ENCODE assay signal across 24 mouse cellular contexts in genomic region chr13:55391626-55392029, GRCm38 (mm10). TPM values are rescaled to one million over a fixed set of nuclear protein-coding genes. Genes with fewer than 3 reads are reported as not detected.
A peak's percentile ranks its signal among the peaks of the same experiment; 100 is the strongest.
DNase-seq lines count a peak whose midpoint lies in the region; ATAC-seq and TF ChIP-seq lines count a peak whose summit lies in the region.
"Had no signal": no experiment of that assay in that cellular context is flagged by ENCODE, and none has a peak within 500 bp of the region (broad histone marks: within the 10 kb centered on the region; RNA-seq: fewer than 3 reads in every experiment).

No protein-coding gene starts in this region.

- no peaks in the 10 kb centered on the region for H3K9me3 ChIP-seq in intestine, postnatal 0 days (ENCODE audit: control insufficient read depth)
- no peaks in the 10 kb centered on the region for H3K9me3 ChIP-seq in kidney, embryonic 15.5 days (replicated peaks)
- no peaks in the 10 kb centered on the region for H3K9me3 ChIP-seq in liver, embryonic 11.5 days (ENCODE audit: control insufficient read depth, low read length)
- H3K9me3 ChIP-seq in heart, embryonic 12.5 days (replicated peaks), result peaks cover 7% of the 10 kb centered on the region
- no peaks in the 10 kb centered on the region for H3K9me3 ChIP-seq in hindbrain, embryonic 11.5 days (ENCODE audit: control insufficient read depth, low read length)
- H3K9me3 ChIP-seq: embryonic facial prominence, embryonic 12.5 days; hindbrain, embryonic 13.5 days; stomach, embryonic 15.5 days had no signal

- H3K27me3 ChIP-seq in intestine, postnatal 0 days (replicated peaks; ENCODE audit: control insufficient read depth, insufficient read depth, low read length), result no peaks in the 10 kb centered on the region
- no peaks in the 10 kb centered on the region for H3K27me3 ChIP-seq in kidney, embryonic 15.5 days
- H3K27me3 ChIP-seq in liver, embryonic 11.5 days (replicated peaks; ENCODE audit: control insufficient read depth, insufficient read depth, low read length), result peaks cover 4% of the 10 kb centered on the region; the same call in 1 of the 2 replicates
- peaks cover 20% of the 10 kb centered on the region; the same call in 1 of the 2 replicates for H3K27me3 ChIP-seq in heart, embryonic 12.5 days (replicated peaks)
- no peaks in the 10 kb centered on the region for H3K27me3 ChIP-seq in hindbrain, embryonic 11.5 days (ENCODE audit: control insufficient read depth, insufficient read depth, low read length)
- H3K27me3 ChIP-seq: embryonic facial prominence, embryonic 12.5 days; stomach, embryonic 15.5 days had no signal

- 32% methylated on average over 1 of the region's 1 CpGs for WGBS in intestine, postnatal 0 days
- 65% methylated on average over 1 of the region's 1 CpGs for WGBS in kidney, embryonic 15.5 days
- 56% methylated on average over 1 of the region's 1 CpGs for WGBS in liver, embryonic 11.5 days
- 85% methylated on average over 1 of the region's 1 CpGs for WGBS in heart, embryonic 12.5 days
- 55% methylated on average over 1 of the region's 1 CpGs for WGBS in hindbrain, embryonic 11.5 days

- H3K4me3 ChIP-seq in intestine, postnatal 0 days (ENCODE audit: low read depth, low read length), result no peak overlapping the region
- H3K4me3 ChIP-seq in kidney, embryonic 15.5 days (replicated peaks), result no peak overlapping the region
- no peak overlapping the region for H3K4me3 ChIP-seq in liver, embryonic 11.5 days (ENCODE audit: low read depth, low read length)
- no peak overlapping the region for H3K4me3 ChIP-seq in heart, embryonic 12.5 days
- H3K4me3 ChIP-seq in hindbrain, embryonic 11.5 days (ENCODE audit: low read depth, low read length), result no peak overlapping the region
- H3K4me3 ChIP-seq: embryonic facial prominence, embryonic 12.5 days; heart, adult 2 months; hindbrain, embryonic 13.5 days; midbrain, embryonic 12.5 days; stomach, embryonic 15.5 days had no signal

- peak; percentile 88 for ATAC-seq in intestine, postnatal 0 days
- peak; percentile 81 for ATAC-seq in kidney, embryonic 15.5 days (replicated peaks; ENCODE audit: low FRiP score)
- no peak for ATAC-seq in liver, embryonic 11.5 days (replicated peaks; ENCODE audit: low FRiP score)
- 0 out of 2 replicates have a peak, but pooled peaks have one; percentile 9 for ATAC-seq in neutrophil, adult 5-6 weeks (ENCODE audit: extremely low read depth, insufficient number of reproducible peaks, low FRiP score, poor library complexity, severe bottlenecking)
- no peak for ATAC-seq in monocyte, adult 5-6 weeks (replicated peaks; ENCODE audit: insufficient number of reproducible peaks, low FRiP score, low TSS enrichment, poor library complexity, severe bottlenecking)
- no peak for ATAC-seq in heart, embryonic 12.5 days (ENCODE audit: insufficient number of reproducible peaks, low FRiP score)
- ATAC-seq in hindbrain, embryonic 11.5 days (ENCODE audit: low FRiP score), result no peak
- ATAC-seq: Patski had no signal

- no peak overlapping the region for H3K4me2 ChIP-seq in intestine, postnatal 0 days (replicated peaks; ENCODE audit: low read depth)
- no peak overlapping the region for H3K4me2 ChIP-seq in kidney, embryonic 15.5 days
- no peak overlapping the region for H3K4me2 ChIP-seq in liver, embryonic 11.5 days
- H3K4me2 ChIP-seq in heart, embryonic 12.5 days, result no peak overlapping the region
- no peak overlapping the region for H3K4me2 ChIP-seq in hindbrain, embryonic 11.5 days (replicated peaks; ENCODE audit: low read depth, low read length)
- H3K4me2 ChIP-seq: embryonic facial prominence, embryonic 12.5 days; hindbrain, embryonic 13.5 days; midbrain, embryonic 12.5 days; stomach, embryonic 15.5 days had no signal

- peak overlapping the region; percentile 75 for H3K27ac ChIP-seq in intestine, postnatal 0 days (ENCODE audit: low read depth, low read length)
- peak overlapping the region; percentile 70; the same call in 1 of the 2 replicates for H3K27ac ChIP-seq in kidney, embryonic 15.5 days
- no peak overlapping the region for H3K27ac ChIP-seq in liver, embryonic 11.5 days (ENCODE audit: low read depth, low read length)
- H3K27ac ChIP-seq in heart, embryonic 12.5 days (ENCODE audit: poor library complexity, severe bottlenecking), result no peak overlapping the region
- H3K27ac ChIP-seq in hindbrain, embryonic 11.5 days (ENCODE audit: low read depth, low read length), result no peak overlapping the region
- H3K27ac ChIP-seq: embryonic facial prominence, embryonic 12.5 days; heart, adult 2 months; hindbrain, embryonic 13.5 days; midbrain, embryonic 12.5 days; stomach, embryonic 15.5 days had no signal

- peaks cover 2% of the 10 kb centered on the region; the same call in 1 of the 2 replicates for H3K4me1 ChIP-seq in intestine, postnatal 0 days (replicated peaks; ENCODE audit: control insufficient read depth, insufficient read depth, low read length)
- H3K4me1 ChIP-seq in kidney, embryonic 15.5 days, result no peaks in the 10 kb centered on the region
- no peaks in the 10 kb centered on the region; the same call in 1 of the 2 replicates for H3K4me1 ChIP-seq in liver, embryonic 11.5 days (replicated peaks; ENCODE audit: control insufficient read depth, insufficient read depth, low read length)
- H3K4me1 ChIP-seq in heart, embryonic 12.5 days (replicated peaks), result no peaks in the 10 kb centered on the region
- no peaks in the 10 kb centered on the region for H3K4me1 ChIP-seq in hindbrain, embryonic 11.5 days (replicated peaks; ENCODE audit: control insufficient read depth, insufficient read depth, low read length)
- H3K4me1 ChIP-seq: hindbrain, embryonic 13.5 days; midbrain, embryonic 12.5 days; stomach, embryonic 15.5 days had no signal

- TF ChIP-seq CTCF in intestine, postnatal 0 days (IDR thresholded peaks at IDR 0.05; ENCODE audit: low read depth), result no peak

- no peaks in the 10 kb centered on the region for H3K36me3 ChIP-seq in intestine, postnatal 0 days (ENCODE audit: control insufficient read depth, insufficient read depth)
- H3K36me3 ChIP-seq in kidney, embryonic 15.5 days, result no peaks in the 10 kb centered on the region
- no peaks in the 10 kb centered on the region for H3K36me3 ChIP-seq in liver, embryonic 11.5 days (ENCODE audit: control insufficient read depth, insufficient read depth, low read length)
- H3K36me3 ChIP-seq in heart, embryonic 12.5 days, result no peaks in the 10 kb centered on the region
- no peaks in the 10 kb centered on the region for H3K36me3 ChIP-seq in hindbrain, embryonic 11.5 days (ENCODE audit: control insufficient read depth, insufficient read depth, low read length)
- H3K36me3 ChIP-seq: embryonic facial prominence, embryonic 12.5 days; hindbrain, embryonic 13.5 days; midbrain, embryonic 12.5 days; stomach, embryonic 15.5 days had no signal

- H3K9ac ChIP-seq in intestine, postnatal 0 days (ENCODE audit: low read depth, low read length), result no peak overlapping the region
- H3K9ac ChIP-seq in kidney, embryonic 15.5 days, result no peak overlapping the region
- 0 out of 2 replicates have a peak overlapping the region, but pooled peaks have one; percentile 34 for H3K9ac ChIP-seq in liver, embryonic 11.5 days (ENCODE audit: low read depth, low read length)
- H3K9ac ChIP-seq in heart, embryonic 12.5 days, result no peak overlapping the region
- H3K9ac ChIP-seq in hindbrain, embryonic 11.5 days (ENCODE audit: low read depth, low read length), result no peak overlapping the region
- H3K9ac ChIP-seq: embryonic facial prominence, embryonic 12.5 days; hindbrain, embryonic 13.5 days; midbrain, embryonic 12.5 days; stomach, embryonic 15.5 days had no signal

- no peak for DNase-seq in liver, embryonic 11.5 days (ENCODE audit: low spot score)
- no peak for DNase-seq in hindbrain, embryonic 11.5 days (ENCODE audit: low spot score)
- DNase-seq in layer of hippocampus, adult 18-20 months (ENCODE audit: low spot score in 2 of 2), result no peak
- DNase-seq: adrenal gland, postnatal 25 days; cerebellum, adult 8-10 months; gastrocnemius, postnatal 10 days; heart, adult 2 months; lung, adult 2 months; lung, postnatal 4 days; spleen, adult 18-20 months had no signal

RNA-seq across cellular contexts. Expression of gene Slc34a1, which starts 6.4 kb away (rescaled TPM):
- polyA plus RNA-seq in intestine, postnatal 0 days (2015; fragmentation: Nextera tagmentation; extraction: Ambion mirVana), result 0.04 and 0.16 TPM in 2 replicates
- 163 and 180 TPM in 2 replicates for polyA plus RNA-seq in kidney, embryonic 15.5 days (2015; fragmentation: Nextera tagmentation; extraction: Ambion mirVana)
- not detected in 2 replicates for polyA plus RNA-seq in liver, embryonic 11.5 days (2014; fragmentation: Nextera tagmentation; extraction: Ambion mirVana)
- 0.25 and 0.35 TPM in 2 replicates for total RNA-seq in neutrophil, adult 5-6 weeks (2017)
- total RNA-seq in monocyte, adult 5-6 weeks (2017), result not detected in 3 replicates
- polyA plus RNA-seq in heart, embryonic 12.5 days (2016; fragmentation: Nextera tagmentation; extraction: Ambion mirVana), result not detected in 2 replicates
- not detected in 2 replicates for polyA plus RNA-seq in hindbrain, embryonic 11.5 days (2014; fragmentation: Nextera tagmentation; extraction: Ambion mirVana)
- total RNA-seq in layer of hippocampus, adult 18-20 months (2021), result not detected
- total RNA-seq: adrenal gland, postnatal 25 days; heart, adult 2 months; layer of hippocampus, postnatal 25 days had no signal
- polyA plus RNA-seq: embryonic facial prominence, embryonic 12.5 days; heart, postnatal 0 days; hindbrain, embryonic 13.5 days; Patski had no signal

RNA-seq across cellular contexts. Expression of gene Rgs14, which starts 22.1 kb away (rescaled TPM):
- 1.2 and 1.3 TPM in 2 replicates for polyA plus RNA-seq in intestine, postnatal 0 days (2015; fragmentation: Nextera tagmentation; extraction: Ambion mirVana)
- 1.1 and 1.3 TPM in 2 replicates for polyA plus RNA-seq in kidney, embryonic 15.5 days (2015; fragmentation: Nextera tagmentation; extraction: Ambion mirVana)
- 1.2 and 1.9 TPM in 2 replicates for polyA plus RNA-seq in liver, embryonic 11.5 days (2014; fragmentation: Nextera tagmentation; extraction: Ambion mirVana)
- 85.4 and 90.5 TPM in 2 replicates for total RNA-seq in neutrophil, adult 5-6 weeks (2017)
- total RNA-seq in monocyte, adult 5-6 weeks (2017), result 21.8 to 43.9 TPM (median 40.8 TPM) in 3 replicates
- 0.42 and 0.52 TPM in 2 replicates for polyA plus RNA-seq in heart, embryonic 12.5 days (2016; fragmentation: Nextera tagmentation; extraction: Ambion mirVana)
- 0.42 and 0.48 TPM in 2 replicates for polyA plus RNA-seq in hindbrain, embryonic 11.5 days (2014; fragmentation: Nextera tagmentation; extraction: Ambion mirVana)
- total RNA-seq in layer of hippocampus, adult 18-20 months (2021), result 100 to 1,000 TPM; 103 to 112 TPM

RNA-seq across cellular contexts. Expression of gene Pfn3, which starts 23.4 kb away (rescaled TPM):
- polyA plus RNA-seq in intestine, postnatal 0 days (2015; fragmentation: Nextera tagmentation; extraction: Ambion mirVana), result not detected in 2 replicates
- polyA plus RNA-seq in kidney, embryonic 15.5 days (2015; fragmentation: Nextera tagmentation; extraction: Ambion mirVana), result not detected in 2 replicates
- not detected in 2 replicates for polyA plus RNA-seq in liver, embryonic 11.5 days (2014; fragmentation: Nextera tagmentation; extraction: Ambion mirVana)
- not detected in 2 replicates for total RNA-seq in neutrophil, adult 5-6 weeks (2017)
- not detected in 3 replicates for total RNA-seq in monocyte, adult 5-6 weeks (2017)
- polyA plus RNA-seq in heart, embryonic 12.5 days (2016; fragmentation: Nextera tagmentation; extraction: Ambion mirVana), result not detected in 2 replicates
- polyA plus RNA-seq in hindbrain, embryonic 11.5 days (2014; fragmentation: Nextera tagmentation; extraction: Ambion mirVana), result not detected in 2 replicates
- under 1 TPM in 1 of 2 experiments, not detected in 1; 0.68 TPM for total RNA-seq in layer of hippocampus, adult 18-20 months (2021)
- total RNA-seq: adrenal gland, postnatal 25 days; gastrocnemius, postnatal 10 days; heart, adult 2 months; layer of hippocampus, postnatal 25 days; left cerebral cortex, postnatal 36 days had no signal
- polyA plus RNA-seq: embryonic facial prominence, embryonic 12.5 days; heart, adult 2 months; heart, postnatal 0 days; hindbrain, embryonic 13.5 days; large intestine, adult 2 months; lung, adult 2 months; midbrain, embryonic 12.5 days; Patski; stomach, embryonic 15.5 days had no signal

RNA-seq across cellular contexts. Expression of gene Lman2, which starts 29.0 kb away (rescaled TPM):
- 85.3 and 93.0 TPM in 2 replicates for polyA plus RNA-seq in intestine, postnatal 0 days (2015; fragmentation: Nextera tagmentation; extraction: Ambion mirVana)
- polyA plus RNA-seq in kidney, embryonic 15.5 days (2015; fragmentation: Nextera tagmentation; extraction: Ambion mirVana), result 115 and 118 TPM in 2 replicates
- polyA plus RNA-seq in liver, embryonic 11.5 days (2014; fragmentation: Nextera tagmentation; extraction: Ambion mirVana), result 120 and 121 TPM in 2 replicates
- total RNA-seq in neutrophil, adult 5-6 weeks (2017), result 75.9 and 87.7 TPM in 2 replicates
- 85.3 to 97.5 TPM (median 91.3 TPM) in 3 replicates for total RNA-seq in monocyte, adult 5-6 weeks (2017)
- 105 and 106 TPM in 2 replicates for polyA plus RNA-seq in heart, embryonic 12.5 days (2016; fragmentation: Nextera tagmentation; extraction: Ambion mirVana)
- polyA plus RNA-seq in hindbrain, embryonic 11.5 days (2014; fragmentation: Nextera tagmentation; extraction: Ambion mirVana), result 64.8 and 77.3 TPM in 2 replicates
- 10 to 100 TPM; 65.9 to 66.8 TPM for total RNA-seq in layer of hippocampus, adult 18-20 months (2021)

RNA-seq across cellular contexts. Expression of gene F12, which starts 35.0 kb away (rescaled TPM):
- polyA plus RNA-seq in intestine, postnatal 0 days (2015; fragmentation: Nextera tagmentation; extraction: Ambion mirVana), result 1.2 and 2.3 TPM in 2 replicates
- 0.59 and 2.1 TPM in 2 replicates for polyA plus RNA-seq in kidney, embryonic 15.5 days (2015; fragmentation: Nextera tagmentation; extraction: Ambion mirVana)
- polyA plus RNA-seq in liver, embryonic 11.5 days (2014; fragmentation: Nextera tagmentation; extraction: Ambion mirVana), result 62.3 and 63.4 TPM in 2 replicates
- 2.6 and 2.8 TPM in 2 replicates for total RNA-seq in neutrophil, adult 5-6 weeks (2017)
- 0.11 to 0.95 TPM in 2 of 3 replicates, not detected in the other for total RNA-seq in monocyte, adult 5-6 weeks (2017)
- 0.96 TPM in 1 of 2 replicates, not detected in the other for polyA plus RNA-seq in heart, embryonic 12.5 days (2016; fragmentation: Nextera tagmentation; extraction: Ambion mirVana)
- 0.28 TPM in 1 of 2 replicates, not detected in the other for polyA plus RNA-seq in hindbrain, embryonic 11.5 days (2014; fragmentation: Nextera tagmentation; extraction: Ambion mirVana)
- under 1 TPM; 0.32 to 0.36 TPM for total RNA-seq in layer of hippocampus, adult 18-20 months (2021)
- total RNA-seq: heart, adult 2 months had no signal
- polyA plus RNA-seq: heart, adult 2 months; heart, postnatal 0 days; hindbrain, embryonic 13.5 days; midbrain, embryonic 12.5 days; Patski had no signal

Comparison
In these comparisons a context has a peak if more than half of its experiments do, and no peak if none do; other contexts are left out.
1. ATAC-seq: peak in intestine, postnatal 0 days (single experiment), kidney, embryonic 15.5 days (single experiment) and neutrophil, adult 5-6 weeks (single experiment); none in liver, embryonic 11.5 days (single experiment), monocyte, adult 5-6 weeks (single experiment), heart, embryonic 12.5 days (single experiment) and hindbrain, embryonic 11.5 days (single experiment).
2. H3K27ac ChIP-seq: peak in intestine, postnatal 0 days (single experiment) and kidney, embryonic 15.5 days (single experiment); none in liver, embryonic 11.5 days (single experiment), heart, embryonic 12.5 days (single experiment) and hindbrain, embryonic 11.5 days (single experiment).
3. RNA of gene Slc34a1, which starts 6.4 kb away (polyA plus RNA-seq): 163 to 180 TPM in kidney, embryonic 15.5 days; not detected in hindbrain, embryonic 11.5 days, 0.04 to 0.16 TPM in intestine, postnatal 0 days, not detected in liver, embryonic 11.5 days and not detected in heart, embryonic 12.5 days; every median in the first group is over 100 times any median in the second.